Mouse (Mus musculus) B cell, adult (primary cell): ENCODE data around the gene Gyg. TPM values are rescaled to one million over a fixed set of nuclear protein-coding genes. Genes with fewer than 3 reads are reported as not detected.

ENCODE experiments used
- total RNA-seq: library from RNA; stranded (reverse); gene quantifications from 4 replicates; pipeline ENCODE4 v1.2.4, GENCODE M21; 2023; ENCODE audit not compliant: inconsistent age

The Gyg gene
- 19.7 to 25.8 TPM (median 23.8 TPM) in 4 replicates for total RNA-seq

DNA sequence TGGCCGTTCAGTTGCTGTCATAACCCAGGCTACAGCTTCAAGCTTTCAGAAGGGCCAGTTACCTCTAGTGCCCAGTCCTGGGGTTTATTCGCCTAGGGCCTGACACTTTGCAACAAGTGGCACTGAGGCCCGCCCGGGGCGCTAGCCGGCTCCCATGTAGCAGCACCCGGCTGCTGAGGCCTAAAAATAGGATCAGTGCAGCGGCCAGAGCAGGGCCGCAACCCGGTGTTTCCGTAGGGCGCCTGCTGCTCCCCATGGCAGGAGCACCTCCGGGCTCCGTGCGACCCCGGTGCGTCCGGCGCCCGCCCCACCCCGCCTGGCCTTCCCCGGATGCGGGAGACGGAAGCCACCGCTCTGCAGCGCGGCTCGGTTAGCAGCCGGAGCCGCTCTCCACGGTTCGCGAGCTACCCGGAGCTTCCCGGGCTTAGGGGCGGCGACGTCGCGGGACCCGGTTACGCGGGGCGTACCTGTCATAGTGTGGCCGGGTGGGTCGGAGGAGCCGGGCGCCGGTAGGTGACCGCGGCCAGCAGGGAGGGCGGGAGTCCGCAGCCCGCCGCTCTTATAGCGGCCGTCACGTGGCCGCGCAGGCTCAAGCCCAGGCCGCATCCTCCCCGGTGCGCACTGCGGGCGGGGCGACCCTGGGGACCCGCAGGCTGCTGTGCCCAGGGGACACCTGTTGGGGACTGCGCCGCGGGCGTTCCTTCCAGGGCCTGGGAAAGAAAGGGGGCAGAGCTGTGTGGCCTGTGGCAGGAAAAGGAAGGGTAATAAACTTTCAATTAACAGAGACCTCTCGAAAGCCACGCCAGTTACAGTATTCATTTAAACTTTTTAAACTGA is at the start of gene Gyg:
Gene Gyg, minus strand, starts transcription at position 787 of the 837 bp plus-strand sequence.

Other genes starting within 250 kb of the Gyg start
- gene Cp, start 198.3 kb downstream of the Gyg start, total RNA-seq: not detected in 4 replicates
- gene Hps3, start 120.0 kb downstream of the Gyg start, total RNA-seq: 127 to 139 TPM (median 135 TPM) in 4 replicates
- gene Hltf, start 97.5 kb downstream of the Gyg start, total RNA-seq: 58.0 to 71.0 TPM (median 62.8 TPM) in 4 replicates
- gene Cpa3, start 86.9 kb upstream of the Gyg start, total RNA-seq: 0.58 TPM in 1 of 4 replicates, not detected in the others
- gene Cpb1, start 120.4 kb upstream of the Gyg start, total RNA-seq: 0.35 to 0.84 TPM in 2 of 4 replicates, not detected in the others
- gene Agtr1b, start 211.9 kb upstream of the Gyg start, total RNA-seq: not detected in 4 replicates